Mouse (Mus musculus) lung, embryonic 14.5 days (tissue): ENCODE results near the gene Faah. TPM values are rescaled to one million over a fixed set of nuclear protein-coding genes. Genes with fewer than 3 reads are reported as not detected.

Experiments
- ATAC-seq: fragments of 200-750 bp; cut with Nextera tagmentation; 2 replicates; pipeline ENCODE4 v1.8.0; 2017; ENCODE audit warnings: mild to moderate bottlenecking, moderate TSS enrichment, moderate library complexity; ENCODE audit not compliant: insufficient read depth
- DNase-seq: peaks from one replicate; pipeline ENCODE4 v3.0.0-alpha.2; 2015
- H3K27ac ChIP-seq: fragments of 300-500 bp; sonication (generic); 2 replicates; pipeline ENCODE4 v1.5.1; 2014; ENCODE audit warnings: low read depth, mild to moderate bottlenecking, moderate library complexity
- H3K27me3 ChIP-seq: fragments of 300-500 bp; sonication (generic); 2 replicates; pipeline ENCODE4 v1.6.1; 2014; ENCODE audit warnings: low read length, control low read depth; ENCODE audit not compliant: insufficient read depth
- H3K36me3 ChIP-seq: fragments of 300-500 bp; sonication (generic); 2 replicates; pipeline ENCODE4 v1.6.1; 2014; ENCODE audit warnings: control low read depth; ENCODE audit not compliant: insufficient read depth
- H3K4me1 ChIP-seq: fragments of 300-500 bp; sonication (generic); 2 replicates; pipeline ENCODE4 v1.6.1; 2014; ENCODE audit warnings: antibody characterized with exemption, control low read depth; ENCODE audit not compliant: insufficient read depth
- H3K4me2 ChIP-seq: fragments of 300-500 bp; sonication (generic); 2 replicates; pipeline ENCODE4 v1.6.1; 2014; ENCODE audit warnings: mild to moderate bottlenecking
- H3K4me3 ChIP-seq: fragments of 300-500 bp; sonication (generic); 2 replicates; pipeline ENCODE4 v1.5.1; 2014; ENCODE audit warnings: low read depth, low read length
- H3K9ac ChIP-seq: fragments of 300-500 bp; sonication (generic); 2 replicates; pipeline ENCODE4 v1.6.1; 2014
- H3K9me3 ChIP-seq: fragments of 300-500 bp; sonication (generic); 2 replicates; pipeline ENCODE4 v1.6.1; 2016; ENCODE audit warnings: low read depth, low read length, control low read depth
- CTCF ChIP-seq: IDR thresholded peaks from 2 replicates; pipeline ENCODE4 v1.5.1; 2016; ENCODE audit warnings: antibody characterized with exemption, low read depth
- WGBS: fragments of 180-500 bp; shearing (Covaris S2); extraction: QIAGEN DNeasy Blood & Tissue Kit; methylation state at CpG from one replicate; pipeline ENCODE4 v1.1.7; 2014; 5-methylcytosine and 5-hydroxymethylcytosine counted together
- polyA plus RNA-seq: library from polyadenylated mRNA; unstranded; fragments of >200 nt; fragmentation: Nextera tagmentation; extraction: Ambion mirVana; gene quantifications from 2 replicates; pipeline ENCODE4 v1.2.1, GENCODE M21; 2014

The Faah gene
- polyA plus RNA-seq, 1 experiment from 2014 or later, result 6.3 TPM

GRCm38 (mm10) chr4:115922688-115923087 lies 95.0 kb downstream of the Faah start:
- no peaks in the 10 kb centered on the region for H3K36me3 ChIP-seq
- H3K4me3 ChIP-seq, result no peak overlapping the region
- no peaks in the 10 kb centered on the region for H3K4me1 ChIP-seq
- peaks cover 13% of the 10 kb centered on the region; the same call in 1 of the 2 replicates for H3K27me3 ChIP-seq
- H3K27ac ChIP-seq, result no peak overlapping the region
- 77% methylated on average over 5 of the region's 5 CpGs for WGBS
- H3K9me3 ChIP-seq, result no peaks in the 10 kb centered on the region
- no peak overlapping the region for H3K4me2 ChIP-seq
- DNase-seq (no peak), ATAC-seq (no peak)
- H3K9ac ChIP-seq, result no peak overlapping the region
- TF ChIP-seq CTCF, result no peak

- Histone ChIP-seq H3K36me3 (no peaks in the 10 kb centered on the region), H3K9me3 (no peaks in the 10 kb centered on the region), H3K9ac (no peak overlapping the region), H3K27ac (no peak overlapping the region), H3K4me3 (no peak overlapping the region), H3K4me1 (no peaks in the 10 kb centered on the region), H3K4me2 (no peak overlapping the region), H3K27me3 (peaks cover 16% of the 10 kb centered on the region; the same call in 1 of the 2 replicates)
- ATAC-seq, result no peak
- TF ChIP-seq CTCF, result no peak
- 74% methylated on average over 16 of the region's 16 CpGs for WGBS
- no peak for DNase-seq
Observed at GRCm38 (mm10) chr4:115919911-115920310, 97.8 kb downstream of the Faah start.

Other genes starting within 250 kb of the Faah start
- not detected in 2 replicates for gene Tex38, start 236.9 kb downstream of the Faah start, polyA plus RNA-seq
- gene Atpaf1, start 233.1 kb downstream of the Faah start, polyA plus RNA-seq, result 55.6 and 61.4 TPM in 2 replicates
- 9.6 and 11.5 TPM in 2 replicates for gene Mob3c, start 189.8 kb downstream of the Faah start, polyA plus RNA-seq
- 19.4 and 19.8 TPM in 2 replicates for gene Mknk1, start 178.7 kb downstream of the Faah start, polyA plus RNA-seq
- gene Kncn, start 133.5 kb downstream of the Faah start, polyA plus RNA-seq, result not detected in 2 replicates
- gene 6430628N08Rik, start 127.3 kb downstream of the Faah start, polyA plus RNA-seq, result not detected in 2 replicates
- gene Dmbx1, start 78.0 kb downstream of the Faah start, polyA plus RNA-seq, result not detected in 2 replicates
- 21.9 and 24.5 TPM in 2 replicates for gene Nsun4, start 36.0 kb upstream of the Faah start, polyA plus RNA-seq
- 466 and 476 TPM in 2 replicates for gene Uqcrh, start 57.1 kb upstream of the Faah start, polyA plus RNA-seq
- gene Lrrc41, start 57.3 kb upstream of the Faah start, polyA plus RNA-seq, result 77.2 and 82.6 TPM in 2 replicates
- 35.9 and 43.2 TPM in 2 replicates for gene Rad54l, start 105.8 kb upstream of the Faah start, polyA plus RNA-seq
- 63.3 and 66.5 TPM in 2 replicates for gene Pomgnt1, start 105.9 kb upstream of the Faah start, polyA plus RNA-seq
- gene Lurap1, start 133.4 kb upstream of the Faah start, polyA plus RNA-seq, result 2.5 and 3.4 TPM in 2 replicates
- 7.0 and 7.5 TPM in 2 replicates for gene Tspan1, start 149.7 kb upstream of the Faah start, polyA plus RNA-seq
- not detected in 2 replicates for gene 1700042G07Rik, start 155.4 kb upstream of the Faah start, polyA plus RNA-seq
- not detected in 2 replicates for gene Gm49337, start 155.5 kb upstream of the Faah start, polyA plus RNA-seq
- 26.4 and 28.7 TPM in 2 replicates for gene Pik3r3, start 203.7 kb upstream of the Faah start, polyA plus RNA-seq